Mouse (Mus musculus) pancreas, adult 10 weeks (tissue): ENCODE results near the gene Svs5. TPM values are rescaled to one million over a fixed set of nuclear protein-coding genes. Genes with fewer than 3 reads are reported as not detected.

Experiments used
- polyA plus RNA-seq: library from polyadenylated mRNA; stranded (reverse); fragments of 350-450 nt; fragmentation: Illumina TruSeq; extraction: RNeasy Lipid Tissue Mini Kit (QIAGEN cat#74804); gene quantifications from one replicate; pipeline ENCODE4 v1.2.3, GENCODE M21; 2015; ENCODE audit warnings: low read depth, low replicate concordance; ENCODE audit not compliant: insufficient read depth

Svs5 gene
- polyA plus RNA-seq, result not detected

GRCm38 (mm10) chr2:164332440-164332839 is at the start of gene Svs5:
Gene Svs5, plus strand, starts transcription at chr2:164332740.

DNA sequence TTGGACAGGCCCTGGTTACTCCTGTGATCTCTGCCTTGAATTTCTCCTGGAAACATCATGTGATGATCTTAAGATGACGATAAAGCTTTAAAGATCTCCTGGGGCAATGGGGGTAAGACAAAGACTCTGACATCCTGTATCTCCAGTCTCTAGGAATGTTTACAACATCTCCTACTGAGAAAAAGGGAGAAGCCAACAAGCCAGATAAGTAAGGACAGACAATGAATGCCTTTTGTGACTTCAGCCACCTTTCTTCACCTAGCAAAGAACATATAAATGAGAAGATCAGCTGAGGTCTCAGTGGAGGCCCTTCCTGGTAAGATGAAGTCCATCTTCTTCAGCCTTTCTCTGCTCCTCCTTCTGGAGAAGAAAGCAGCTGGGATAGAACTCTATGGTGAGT is 43.6 kb upstream of the Svs5 start, which contains the start of gene Svs3a:
TSS of gene Svs3a (plus strand) at position 301 of the 400 bp plus-strand sequence.

GRCm38 (mm10) chr2:164316451-164316850 is 16.1 kb upstream of the Svs5 start, which contains the start of gene Svs6:
Gene Svs6, plus strand, starts transcription at chr2:164316751.

Other genes with a start within 250 kb of the Svs5 start
- not detected for gene Kcns1, start 161.6 kb upstream of the Svs5 start, polyA plus RNA-seq
- not detected for gene Wfdc5, start 150.0 kb upstream of the Svs5 start, polyA plus RNA-seq
- not detected for gene Wfdc12, start 142.1 kb upstream of the Svs5 start, polyA plus RNA-seq
- not detected for gene Wfdc15a, start 132.6 kb upstream of the Svs5 start, polyA plus RNA-seq
- 6.6 TPM for gene Wfdc15b, start 111.1 kb upstream of the Svs5 start, polyA plus RNA-seq
- not detected for gene Svs2, start 94.3 kb upstream of the Svs5 start, polyA plus RNA-seq
- gene Svs3b, start 76.1 kb upstream of the Svs5 start, polyA plus RNA-seq, result not detected
- gene Svs4, start 54.3 kb upstream of the Svs5 start, polyA plus RNA-seq, result not detected
- gene Svs3a, start 43.5 kb upstream of the Svs5 start, polyA plus RNA-seq, result not detected
- not detected for gene Svs6, start 16.0 kb upstream of the Svs5 start, polyA plus RNA-seq
- gene Slpi, start 56.4 kb downstream of the Svs5 start, polyA plus RNA-seq, result 146 TPM
- gene Rbpjl, start 70.4 kb downstream of the Svs5 start, polyA plus RNA-seq, result 571 TPM
- 9.7 TPM for gene Matn4, start 72.4 kb downstream of the Svs5 start, polyA plus RNA-seq
- gene Sdc4, start 111.1 kb downstream of the Svs5 start, polyA plus RNA-seq, result 22.0 TPM
- 11.8 TPM for gene Sys1, start 124.2 kb downstream of the Svs5 start, polyA plus RNA-seq
- gene Gm20458, start 128.2 kb downstream of the Svs5 start, polyA plus RNA-seq, result not detected
- not detected for gene Trp53tg5, start 141.0 kb downstream of the Svs5 start, polyA plus RNA-seq
- 8.1 TPM for gene Dbndd2, start 153.4 kb downstream of the Svs5 start, polyA plus RNA-seq
- 10.4 TPM for gene Pigt, start 164.8 kb downstream of the Svs5 start, polyA plus RNA-seq
- 8.5 TPM for gene Wfdc2, start 229.7 kb downstream of the Svs5 start, polyA plus RNA-seq
- not detected for gene Spint3, start 240.7 kb downstream of the Svs5 start, polyA plus RNA-seq